Mouse (Mus musculus) neural tube, embryonic 11.5 days (tissue): ENCODE results near the gene Rad23a. TPM values are rescaled to one million over a fixed set of nuclear protein-coding genes. Genes with fewer than 3 reads are reported as not detected.
A peak's percentile ranks its signal among the peaks of the same experiment; 100 is the strongest.

ENCODE experiments used
- ATAC-seq: fragments of 200-750 bp; cut with Nextera tagmentation; 2 replicates; pipeline ENCODE4 v1.8.0; 2017; ENCODE audit warnings: moderate number of reproducible peaks, mild to moderate bottlenecking, moderate TSS enrichment, moderate library complexity; ENCODE audit not compliant: insufficient read depth, low FRiP score, low TSS enrichment
- DNase-seq: peaks from one replicate; pipeline ENCODE4 v3.0.0-alpha.2; 2015; ENCODE audit warnings: low spot score
- H3K27ac ChIP-seq: fragments of 300-500 bp; sonication (generic); 2 replicates; pipeline ENCODE4 v1.5.1; 2014; ENCODE audit warnings: low read depth, mild to moderate bottlenecking, low read length
- H3K27me3 ChIP-seq: fragments of 300-500 bp; sonication (generic); 2 replicates; pipeline ENCODE4 v1.6.1; 2014; ENCODE audit warnings: mild to moderate bottlenecking, low read length, mixed read lengths; ENCODE audit not compliant: control insufficient read depth, insufficient read depth
- H3K36me3 ChIP-seq: fragments of 300-500 bp; sonication (generic); 2 replicates; pipeline ENCODE4 v1.6.1; 2014; ENCODE audit warnings: mild to moderate bottlenecking, low read length, moderate library complexity, mixed read lengths; ENCODE audit not compliant: control insufficient read depth, insufficient read depth
- H3K4me1 ChIP-seq: fragments of 300-500 bp; sonication (generic); 2 replicates; pipeline ENCODE4 v1.6.1; 2014; ENCODE audit warnings: low read length, mixed read lengths; ENCODE audit not compliant: control insufficient read depth, insufficient read depth
- H3K4me2 ChIP-seq: fragments of 300-500 bp; sonication (generic); 2 replicates; pipeline ENCODE4 v1.6.1; 2014; ENCODE audit warnings: low read depth, mild to moderate bottlenecking, moderate library complexity
- H3K4me3 ChIP-seq: fragments of 300-500 bp; sonication (generic); 2 replicates; pipeline ENCODE4 v1.5.1; 2014; ENCODE audit warnings: low read depth, low read length
- H3K9ac ChIP-seq: fragments of 300-500 bp; sonication (generic); 2 replicates; pipeline ENCODE4 v1.6.1; 2014; ENCODE audit warnings: mild to moderate bottlenecking, low read length
- H3K9me3 ChIP-seq: fragments of 300-500 bp; sonication (generic); 2 replicates; pipeline ENCODE4 v1.6.1; 2016; ENCODE audit warnings: low read length; ENCODE audit not compliant: control insufficient read depth
- WGBS: fragments of 180-500 bp; shearing (Covaris S2); extraction: QIAGEN DNeasy Blood & Tissue Kit; methylation state at CpG from one replicate; pipeline ENCODE4 v1.1.7; 2014; 5-methylcytosine and 5-hydroxymethylcytosine counted together
- polyA plus RNA-seq: library from polyadenylated mRNA; unstranded; fragments of >200 nt; fragmentation: Nextera tagmentation; extraction: Ambion mirVana; gene quantifications from 2 replicates; pipeline ENCODE4 v1.2.1, GENCODE M21; 2014

Gene Rad23a
- polyA plus RNA-seq, 1 experiment from 2014 or later = 101 TPM

- peaks cover 3% of the 10 kb centered on the region; the same call in 1 of the 2 replicates for H3K27me3 ChIP-seq
- no peaks in the 10 kb centered on the region for H3K9me3 ChIP-seq
- 0 out of 2 replicates have a peak, but pooled peaks cover 3% of the 10 kb centered on the region for H3K4me1 ChIP-seq
- ATAC-seq (peak; percentile 81), DNase-seq (peak; percentile 87)
- no peak overlapping the region for H3K27ac ChIP-seq
- H3K4me2 ChIP-seq = peak overlapping the region; percentile 33
- 1% methylated on average over 18 of the region's 18 CpGs for WGBS
- no peaks in the 10 kb centered on the region for H3K36me3 ChIP-seq
- no peak overlapping the region for H3K4me3 ChIP-seq
- H3K9ac ChIP-seq = no peak overlapping the region
Measured at GRCm38 (mm10) chr8:84823653-84824052, 16.8 kb downstream of the Rad23a start.

- Histone ChIP-seq H3K27me3 (peaks cover 3% of the 10 kb centered on the region; the same call in 1 of the 2 replicates), H3K4me1 (0 out of 2 replicates have a peak, but pooled peaks cover 3% of the 10 kb centered on the region), H3K36me3 (no peaks in the 10 kb centered on the region), H3K4me2 (peak within 1 kb of the TSS; percentile 33), H3K27ac (no peak within 1 kb of the TSS), H3K9me3 (no peaks in the 10 kb centered on the region), H3K9ac (no peak within 1 kb of the TSS), H3K4me3 (no peak within 1 kb of the TSS)
- no peak for DNase-seq
- WGBS = 22% methylated on average over 3 of the region's 3 CpGs
- no peak for ATAC-seq
Measured at GRCm38 (mm10) chr8:84822723-84823122, 17.7 kb downstream of the Rad23a start, which contains the start of gene Dand5. Dand5 (minus strand) TSS chr8:84822823.

GRCm38 (mm10) chr8:84816117-84816516 is 24.3 kb downstream of the Rad23a start:
- Histone ChIP-seq H3K9ac (no peak overlapping the region), H3K4me3 (no peak overlapping the region), H3K27ac (no peak overlapping the region), H3K36me3 (no peaks in the 10 kb centered on the region), H3K9me3 (no peaks in the 10 kb centered on the region), H3K4me1 (peaks cover 9% of the 10 kb centered on the region; the same call in 1 of the 2 replicates), H3K4me2 (no peak overlapping the region), H3K27me3 (peaks cover 20% of the 10 kb centered on the region)
- DNase-seq (no peak), ATAC-seq (no peak)
- WGBS = 79% methylated on average over 17 of the region's 17 CpGs

DNA sequence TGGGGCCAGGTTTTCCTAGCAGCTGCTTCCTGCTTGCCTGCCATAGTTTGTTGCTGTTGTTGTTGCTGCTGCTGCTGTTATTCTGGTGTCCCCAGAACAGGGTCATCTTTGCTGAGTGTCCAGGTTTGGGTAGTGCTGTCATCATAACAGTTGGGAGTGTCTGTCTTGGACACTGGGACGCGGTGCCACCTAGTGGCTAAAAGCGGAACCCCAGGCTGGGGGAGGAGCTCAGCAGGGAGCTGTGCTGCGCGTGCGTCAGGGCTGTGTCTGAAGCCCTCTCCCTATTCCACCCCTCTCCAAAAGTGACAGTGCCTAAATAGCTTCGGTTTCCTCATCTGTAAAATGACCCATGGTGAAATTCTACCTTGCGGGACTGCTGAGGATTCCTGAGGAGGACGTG is 24.9 kb downstream of the Rad23a start:
- Histone ChIP-seq H3K9me3 (no peaks in the 10 kb centered on the region), H3K4me2 (no peak overlapping the region), H3K9ac (no peak overlapping the region), H3K4me3 (no peak overlapping the region), H3K36me3 (no peaks in the 10 kb centered on the region), H3K4me1 (peaks cover 9% of the 10 kb centered on the region; the same call in 1 of the 2 replicates), H3K27me3 (peaks cover 24% of the 10 kb centered on the region), H3K27ac (no peak overlapping the region)
- DNase-seq = peak; percentile 91
- WGBS = 12% methylated on average over 9 of the region's 9 CpGs
- peak; percentile 39; the same call in 1 of the 2 replicates for ATAC-seq

DNA sequence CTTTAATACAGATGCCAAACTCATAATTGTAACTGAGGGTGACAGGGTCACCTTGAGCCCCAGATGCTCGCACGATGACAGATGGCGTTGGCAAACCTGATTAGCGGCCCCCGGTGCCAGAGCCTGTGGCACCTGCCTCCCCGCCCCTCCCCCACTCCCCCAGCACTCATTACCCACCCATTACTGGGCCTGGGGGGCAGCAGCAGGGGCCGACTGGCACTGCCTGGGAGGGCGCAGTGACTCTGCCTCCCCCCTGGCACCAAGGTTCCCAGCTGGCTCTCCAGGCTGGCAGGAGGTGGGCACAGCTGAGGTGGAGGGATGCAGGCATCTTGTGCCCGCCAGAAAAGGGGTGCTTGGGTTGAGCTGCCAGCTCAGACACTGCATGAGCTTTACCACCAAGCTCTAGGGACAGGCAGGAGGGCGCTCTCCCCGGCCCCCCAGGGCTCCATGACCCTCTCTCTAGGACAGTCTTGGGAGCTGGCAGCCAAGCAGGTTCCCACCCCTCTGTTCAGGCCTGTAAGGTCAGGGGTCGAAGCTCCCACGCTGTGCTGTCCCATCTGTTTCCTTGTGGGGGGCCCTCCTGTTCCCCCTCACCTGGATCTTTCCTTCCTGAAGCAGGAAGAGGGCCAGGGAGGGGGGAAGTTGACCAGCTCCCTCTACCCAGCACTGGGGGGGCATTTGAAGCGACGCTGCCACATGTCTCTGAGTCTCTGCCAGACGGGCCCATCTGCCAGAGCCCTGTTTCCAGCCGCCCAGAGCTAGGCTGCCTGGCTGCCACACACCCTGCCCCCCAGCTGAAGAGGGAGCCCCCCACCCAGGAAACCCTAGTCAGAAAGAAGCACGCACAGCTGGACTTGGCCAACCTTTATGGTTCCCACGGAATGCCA is 25.7 kb downstream of the Rad23a start:
- Histone ChIP-seq H3K9ac (no peak overlapping the region), H3K9me3 (no peaks in the 10 kb centered on the region), H3K4me3 (no peak overlapping the region), H3K27me3 (peaks cover 24% of the 10 kb centered on the region), H3K27ac (no peak overlapping the region), H3K4me2 (no peak overlapping the region), H3K36me3 (no peaks in the 10 kb centered on the region), H3K4me1 (peaks cover 9% of the 10 kb centered on the region; the same call in 1 of the 2 replicates)
- ATAC-seq (no peak), DNase-seq (no peak)
- whole genome bisulfite sequencing = 52% methylated on average over 19 of the region's 19 CpGs

- H3K36me3 ChIP-seq = no peaks in the 10 kb centered on the region
Measured at GRCm38 (mm10) chr8:84814240-84814554, 26.3 kb downstream of the Rad23a start.

DNA sequence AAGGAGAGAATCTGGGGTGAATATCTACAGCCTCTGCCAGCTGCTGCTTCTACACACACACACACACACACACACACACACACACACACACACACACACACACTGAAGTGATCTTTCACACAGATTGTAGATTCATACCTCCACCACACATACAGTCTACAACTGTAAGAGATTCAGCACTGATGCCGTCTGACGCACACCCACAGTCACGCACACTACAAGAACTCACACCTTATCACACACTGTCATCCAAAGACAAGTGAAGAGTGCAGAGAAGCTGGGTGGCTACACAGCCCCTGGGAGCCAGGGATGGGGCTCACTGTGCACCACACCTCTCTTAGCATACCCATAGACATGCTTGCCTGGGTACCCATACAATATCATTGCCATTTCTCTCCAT is 26.6 kb downstream of the Rad23a start:
- no peak overlapping the region for H3K9ac ChIP-seq
- H3K4me1 ChIP-seq = peaks cover 9% of the 10 kb centered on the region; the same call in 1 of the 2 replicates

More at GRCm38 (mm10) chr8:84814240-84814554, 26.3 kb downstream of the Rad23a start:
- Histone ChIP-seq H3K27ac (no peak overlapping the region), H3K9ac (no peak overlapping the region), H3K4me3 (no peak overlapping the region), H3K4me2 (no peak overlapping the region), H3K27me3 (peaks cover 30% of the 10 kb centered on the region), H3K4me1 (peaks cover 9% of the 10 kb centered on the region; the same call in 1 of the 2 replicates), H3K9me3 (no peaks in the 10 kb centered on the region)
- 81% methylated on average over 11 of the region's 11 CpGs for WGBS
- ATAC-seq (no peak), DNase-seq (no peak)

GRCm38 (mm10) chr8:84813059-84813458 is 27.4 kb downstream of the Rad23a start:
- peak; percentile 85 for DNase-seq

More for the DNA sequence above, 26.6 kb downstream of the Rad23a start:
- peaks cover 34% of the 10 kb centered on the region for H3K27me3 ChIP-seq
- no peak for ATAC-seq
- 88% methylated on average over 3 of the region's 3 CpGs for WGBS
- no peaks in the 10 kb centered on the region for H3K9me3 ChIP-seq
- no peak for DNase-seq
- H3K4me3 ChIP-seq = no peak overlapping the region
- no peaks in the 10 kb centered on the region for H3K36me3 ChIP-seq
- H3K27ac ChIP-seq = no peak overlapping the region
- no peak overlapping the region for H3K4me2 ChIP-seq

More at GRCm38 (mm10) chr8:84813059-84813458, 27.4 kb downstream of the Rad23a start:
- Histone ChIP-seq H3K36me3 (no peaks in the 10 kb centered on the region), H3K9ac (no peak overlapping the region), H3K4me3 (no peak overlapping the region), H3K27me3 (peaks cover 39% of the 10 kb centered on the region), H3K4me2 (peak overlapping the region; percentile 3; the same call in 1 of the 2 replicates), H3K9me3 (no peaks in the 10 kb centered on the region), H3K27ac (no peak overlapping the region), H3K4me1 (peaks cover 9% of the 10 kb centered on the region; the same call in 1 of the 2 replicates)
- 3% methylated on average over 5 of the region's 5 CpGs for WGBS
- no peak for ATAC-seq
